Mouse (Mus musculus) T-helper 17 cell (primary cell): Measurements from ENCODE around the gene Mef2a.

Experiments used
- in situ Hi-C, 2 experiments: fragments of 300-600 bp; cut with MboI, MseI; formaldehyde crosslinking; loops; 1 replicate in 1 of 2; 2 replicates in 1 of 2; pipeline ENCODE4 v1.15.1; 2025; ENCODE audit warnings: high pct_unique_total_duplicates in 2 of 2

Mef2a gene

GRCm38 (mm10) chr7:67216351-67216750 lies 156.3 kb downstream of the Mef2a start:
- in situ Hi-C loops, result loop anchor here (5.0 to 10.0 kb wide), 4 partner anchors 392 to 1032 kb away; no protein-coding TSS in a partner anchor

- in situ Hi-C loops, result loop anchor here in 1 of 2 experiments (10.0 kb wide), 2 partner anchors 389 to 1029 kb away; no protein-coding TSS in a partner anchor
Measured at GRCm38 (mm10) chr7:67213589-67213988, 159.1 kb downstream of the Mef2a start.

- in situ Hi-C loops, result loop anchor here in 1 of 2 experiments (10.0 kb wide), 2 partner anchors 387 to 1027 kb away; no protein-coding TSS in a partner anchor
Measured at GRCm38 (mm10) chr7:67211971-67212370, 160.7 kb downstream of the Mef2a start.

- in situ Hi-C loops, result loop anchor here in 1 of 2 experiments (10.0 kb wide), 2 partner anchors 387 to 1027 kb away; no protein-coding TSS in a partner anchor
Measured at GRCm38 (mm10) chr7:67211341-67211740, 161.3 kb downstream of the Mef2a start.

GRCm38 (mm10) chr7:67210004-67210833 lies 162.4 kb downstream of the Mef2a start:
- in situ Hi-C loops, result loop anchor here in 1 of 2 experiments (10.0 kb wide), 2 partner anchors 385 to 1025 kb away; no protein-coding TSS in a partner anchor

GRCm38 (mm10) chr7:67208317-67208716 lies 164.3 kb downstream of the Mef2a start:
- in situ Hi-C loops, result loop anchor here in 1 of 2 experiments (10.0 kb wide), 1 partner anchor 494 kb away; no protein-coding TSS in a partner anchor

- in situ Hi-C loops, result loop anchor here in 1 of 2 experiments (10.0 kb wide), 1 partner anchor 493 kb away; no protein-coding TSS in a partner anchor
Measured at GRCm38 (mm10) chr7:67207701-67208100, 165.0 kb downstream of the Mef2a start.

- in situ Hi-C loops, result loop anchor here in 1 of 2 experiments (10.0 kb wide), 1 partner anchor 492 kb away; no protein-coding TSS in a partner anchor
Measured at GRCm38 (mm10) chr7:67206496-67206895, 166.2 kb downstream of the Mef2a start.

- in situ Hi-C loops, result loop anchor here in 1 of 2 experiments (10.0 kb wide), 1 partner anchor 491 kb away; no protein-coding TSS in a partner anchor
Measured at GRCm38 (mm10) chr7:67205734-67206425, 166.8 kb downstream of the Mef2a start.

- in situ Hi-C loops, result loop anchor here (5.0 to 10.0 kb wide), 2 partner anchors 386 to 489 kb away; no protein-coding TSS in a partner anchor
Measured at GRCm38 (mm10) chr7:67203625-67204024, 169.0 kb downstream of the Mef2a start.

- in situ Hi-C loops, result no loop called here
Measured at GRCm38 (mm10) chr7:67199412-67199811, 173.2 kb downstream of the Mef2a start.

- in situ Hi-C loops, result loop anchor here in 1 of 2 experiments (10.0 kb wide), 1 partner anchor 469 kb away; no protein-coding TSS in a partner anchor
Measured at GRCm38 (mm10) chr7:67183786-67184185, 188.9 kb downstream of the Mef2a start.
